Mouse (Mus musculus) NIH3T3 (cell line): ENCODE measurements around the gene Gm49510.

Source experiments
- DNase-seq: peaks from one replicate; pipeline ENCODE4 v3.0.0-alpha.2; 2012; ENCODE audit warnings: low read depth

Gm49510 gene

GRCm38 (mm10) chr15:78947657-78948056 is 48.2 kb downstream of the Gm49510 start, which contains the start of gene Triobp:
Gene Triobp (plus strand): TSS chr15:78947724.
- DNase-seq: peak; percentile 93

DNA sequence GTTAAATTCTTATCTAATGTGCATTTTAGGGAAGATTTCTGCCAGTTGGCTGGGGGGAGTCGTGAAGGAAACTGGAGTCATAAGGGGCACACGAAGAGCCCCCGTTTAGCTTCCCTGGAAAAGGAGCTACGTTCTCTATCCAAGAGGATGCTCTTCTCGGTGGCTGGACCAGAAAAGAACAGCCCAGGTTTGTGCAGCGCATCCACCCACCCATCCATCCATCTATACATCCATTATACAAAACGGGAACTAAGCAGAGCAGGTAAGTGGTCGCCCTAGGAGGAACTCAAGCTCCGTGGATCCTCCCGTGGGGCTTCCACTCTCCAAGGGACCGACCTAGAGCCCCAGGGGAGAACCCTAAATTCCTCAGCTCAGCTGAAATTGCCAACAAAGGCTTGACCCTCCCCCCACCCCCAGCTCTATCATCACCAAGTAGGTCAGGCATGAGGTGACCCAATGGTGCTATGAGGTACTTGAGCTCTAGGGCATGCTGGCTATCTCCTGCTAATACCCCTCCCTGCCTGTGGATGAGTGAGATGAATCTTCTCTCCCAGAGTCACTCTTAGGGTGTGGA is 48.8 kb downstream of the Gm49510 start:
- DNase-seq: no peak

- DNase-seq: no peak
Measured at GRCm38 (mm10) chr15:78948883-78949282, 49.4 kb downstream of the Gm49510 start.

DNA sequence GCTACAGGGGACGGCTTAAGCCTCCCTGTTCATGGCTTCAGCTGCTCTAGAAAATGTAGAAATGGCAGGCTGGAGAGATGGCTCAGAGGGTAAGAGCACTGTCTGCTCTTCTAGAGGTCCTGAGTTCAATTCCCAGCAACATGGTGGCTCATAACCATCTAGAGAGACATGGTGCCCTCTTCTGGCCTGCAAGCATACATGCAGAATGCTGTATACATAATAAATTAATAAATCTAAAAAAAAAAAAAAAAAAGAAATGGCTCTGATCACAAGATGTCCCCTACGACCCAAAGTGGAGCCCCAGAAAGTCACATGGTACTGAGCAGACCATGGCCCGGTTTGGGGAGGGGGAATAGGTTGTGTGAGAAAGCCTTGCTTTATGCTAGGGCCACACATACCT is 56.2 kb downstream of the Gm49510 start:
- DNase-seq: no peak

DNA sequence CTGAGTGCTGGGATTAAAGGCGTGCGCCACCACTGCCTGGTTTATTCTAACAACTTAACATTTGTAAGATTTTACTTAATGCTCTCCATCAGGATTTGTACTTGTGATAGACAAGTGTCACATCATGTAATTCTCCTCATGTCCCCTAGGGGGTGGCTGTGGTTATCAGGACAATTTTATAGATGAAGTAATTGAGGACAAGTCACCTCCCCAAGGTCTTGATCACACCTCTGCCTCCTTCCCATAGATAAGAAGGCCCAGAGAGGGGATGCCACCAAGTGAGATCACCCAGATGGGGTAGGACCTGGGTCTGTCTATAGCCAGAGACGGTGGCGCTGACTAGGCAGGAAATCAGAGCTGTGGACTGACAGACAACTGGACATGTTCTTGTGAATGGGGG is 56.9 kb downstream of the Gm49510 start:
- DNase-seq: peak; percentile 39

GRCm38 (mm10) chr15:78957021-78957420 is 57.6 kb downstream of the Gm49510 start:
- no peak for DNase-seq

DNA sequence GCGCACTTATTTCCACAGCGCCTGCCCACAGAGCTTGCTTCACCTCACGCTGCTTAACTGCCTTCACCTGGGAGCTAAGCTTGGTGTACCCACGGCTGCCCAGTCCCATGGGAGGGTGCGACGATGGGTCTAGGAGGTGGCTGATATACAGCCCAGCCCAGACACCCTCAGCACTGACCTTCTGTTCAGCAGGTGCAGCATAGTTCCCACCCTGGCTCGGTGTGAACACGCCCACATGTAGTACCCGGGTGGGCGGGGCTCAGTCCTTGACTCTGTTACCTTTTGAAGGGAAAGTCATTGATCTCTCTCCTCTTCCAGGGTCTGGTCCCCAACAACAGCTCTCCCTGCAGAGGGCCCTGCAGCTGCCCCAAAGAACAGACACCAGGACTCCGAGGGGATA is 60.1 kb downstream of the Gm49510 start:
- no peak for DNase-seq

- DNase-seq: peak; percentile 94
Measured at GRCm38 (mm10) chr15:78960088-78960487, 60.6 kb downstream of the Gm49510 start.

GRCm38 (mm10) chr15:78962885-78963284 is 63.4 kb downstream of the Gm49510 start:
- peak; percentile 93 for DNase-seq
